Mouse (Mus musculus) liver, embryonic 18 days (tissue): ENCODE results near the gene Lamp3. TPM values are rescaled to one million over a fixed set of nuclear protein-coding genes. Genes with fewer than 3 reads are reported as not detected.

ENCODE experiments used
- polyA plus RNA-seq: library from polyadenylated mRNA; depleted of rRNA; stranded (reverse); fragments of >200 nt; gene quantifications from 2 replicates; pipeline ENCODE4 v1.2.3, GENCODE M21; 2012; rRNA removed

Lamp3 gene
- polyA plus RNA-seq = not detected in 2 replicates

GRCm38 (mm10) chr16:19706216-19706615, at the start of gene Lamp3:
Lamp3 (minus strand) TSS chr16:19706375.

DNA sequence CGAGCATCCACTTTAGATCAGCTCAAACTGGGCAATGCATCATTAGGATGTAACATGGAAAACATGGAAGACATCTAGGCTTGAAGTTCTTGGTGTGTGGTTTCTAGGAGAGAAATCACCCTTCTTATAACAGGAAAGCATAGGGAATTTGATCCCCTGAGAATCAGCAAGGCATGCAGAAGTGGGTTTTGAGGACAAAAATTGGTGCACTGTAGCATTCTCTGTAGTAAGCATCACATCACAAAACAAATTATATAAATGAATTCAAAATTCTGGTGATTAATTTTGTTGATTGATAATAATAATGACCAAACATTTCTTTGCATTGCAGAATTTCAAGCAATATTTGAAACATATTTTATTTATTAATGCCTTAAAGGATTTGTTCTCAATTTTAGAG, 76.4 kb downstream of the Lamp3 start, which contains the start of gene Olfr171:
TSS of gene Olfr171 (minus strand) at position 101 of the 400 bp plus-strand sequence.

DNA sequence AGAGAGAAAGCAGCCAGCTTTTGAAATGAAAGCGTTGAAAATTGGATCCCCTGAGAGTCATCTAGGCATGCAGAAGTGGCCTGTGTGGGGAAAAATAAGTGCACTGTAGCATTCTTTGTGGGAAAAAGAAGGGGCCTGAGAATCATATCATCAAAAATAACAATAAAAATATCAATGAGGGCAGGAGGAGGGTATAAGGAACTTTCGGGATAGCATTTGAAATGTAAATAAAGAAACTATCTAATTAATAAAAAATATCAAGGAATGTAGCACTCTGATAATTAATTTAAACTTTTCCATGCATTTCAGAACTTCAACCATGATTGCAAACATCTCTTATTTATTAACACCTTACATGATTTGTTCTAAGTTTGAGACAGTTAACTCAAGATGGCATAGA, 94.4 kb downstream of the Lamp3 start, which contains the start of gene Olfr170:
TSS of gene Olfr170 (minus strand) at position 101 of the 400 bp plus-strand sequence.

Other genes with a start within 250 kb of the Lamp3 start
- gene Olfr166, start 222.7 kb downstream of the Lamp3 start, polyA plus RNA-seq = not detected in 2 replicates
- not detected in 2 replicates for gene Olfr167, start 184.1 kb downstream of the Lamp3 start, polyA plus RNA-seq
- gene Olfr168, start 170.8 kb downstream of the Lamp3 start, polyA plus RNA-seq = not detected in 2 replicates
- gene Olfr169, start 134.6 kb downstream of the Lamp3 start, polyA plus RNA-seq = not detected in 2 replicates
- gene Olfr170, start 94.5 kb downstream of the Lamp3 start, polyA plus RNA-seq = not detected in 2 replicates
- not detected in 2 replicates for gene Olfr171, start 76.5 kb downstream of the Lamp3 start, polyA plus RNA-seq
- gene B3gnt5, start 53.8 kb upstream of the Lamp3 start, polyA plus RNA-seq = 0.20 and 0.26 TPM in 2 replicates